Mouse (Mus musculus): Measurements from ENCODE around the gene Bmpr1b. TPM values are rescaled to one million over a fixed set of nuclear protein-coding genes. Genes with fewer than 3 reads are reported as not detected.
A peak's percentile ranks its signal among the peaks of the same experiment; 100 is the strongest.

The Bmpr1b gene
- polyA plus RNA-seq, 1 experiment from 2014 or later = 4.0 TPM

GRCm38 (mm10) chr3:142124255-142124654, 45.0 kb downstream of the Bmpr1b start:
- Histone ChIP-seq H3K27ac (ENCODE audit: low read length) (no peak overlapping the region), H3K27me3 (ENCODE audit: control insufficient read depth, insufficient read depth, low read depth, low read length) (no peaks in the 10 kb centered on the region), H3K9ac (ENCODE audit: low read length) (no peak overlapping the region), H3K4me1 (replicated peaks; ENCODE audit: control insufficient read depth, insufficient read depth, low read length) (peaks cover 2% of the 10 kb centered on the region; the same call in 1 of the 2 replicates), H3K36me3 (ENCODE audit: control insufficient read depth, insufficient read depth, low read length) (no peaks in the 10 kb centered on the region), H3K4me3 (ENCODE audit: low read length) (no peak overlapping the region), H3K9me3 (ENCODE audit: control insufficient read depth, low read length) (no peaks in the 10 kb centered on the region), H3K4me2 (ENCODE audit: low read depth, low read length) (no peak overlapping the region)
- no peak for ATAC-seq (ENCODE audit: low read depth)
- 55% methylated on average over 6 of the region's 6 CpGs for WGBS

GRCm38 (mm10) chr3:142122376-142122775, 46.8 kb downstream of the Bmpr1b start:
- 73% methylated on average over 5 of the region's 5 CpGs for WGBS
- no peak overlapping the region for H3K9ac ChIP-seq (ENCODE audit: low read length)
- H3K4me3 ChIP-seq (ENCODE audit: low read length) = no peak overlapping the region
- H3K27ac ChIP-seq (ENCODE audit: low read length) = no peak overlapping the region
- no peaks in the 10 kb centered on the region for H3K27me3 ChIP-seq (ENCODE audit: control insufficient read depth, insufficient read depth, low read depth, low read length)
- H3K9me3 ChIP-seq (ENCODE audit: control insufficient read depth, low read length) = no peaks in the 10 kb centered on the region
- ATAC-seq (ENCODE audit: low read depth) = no peak
- H3K36me3 ChIP-seq (ENCODE audit: control insufficient read depth, insufficient read depth, low read length) = no peaks in the 10 kb centered on the region
- no peak overlapping the region for H3K4me2 ChIP-seq (ENCODE audit: low read depth, low read length)
- peaks cover 2% of the 10 kb centered on the region; the same call in 1 of the 2 replicates for H3K4me1 ChIP-seq (replicated peaks; ENCODE audit: control insufficient read depth, insufficient read depth, low read length)

- ATAC-seq (ENCODE audit: low read depth) = no peak
- Histone ChIP-seq H3K4me2 (ENCODE audit: low read depth, low read length) (no peak overlapping the region), H3K36me3 (ENCODE audit: control insufficient read depth, insufficient read depth, low read length) (no peaks in the 10 kb centered on the region), H3K27ac (ENCODE audit: low read length) (no peak overlapping the region), H3K4me3 (ENCODE audit: low read length) (no peak overlapping the region), H3K9ac (ENCODE audit: low read length) (no peak overlapping the region), H3K4me1 (replicated peaks; ENCODE audit: control insufficient read depth, insufficient read depth, low read length) (peaks cover 2% of the 10 kb centered on the region; the same call in 1 of the 2 replicates), H3K9me3 (ENCODE audit: control insufficient read depth, low read length) (no peaks in the 10 kb centered on the region), H3K27me3 (ENCODE audit: control insufficient read depth, insufficient read depth, low read depth, low read length) (no peaks in the 10 kb centered on the region)
- WGBS = 68% methylated on average over 3 of the region's 3 CpGs
These were observed 48.4 kb downstream of the Bmpr1b start for GRCm38 (mm10) chr3:142120795-142121194.

GRCm38 (mm10) chr3:142114762-142115316, 54.4 kb downstream of the Bmpr1b start:
- Histone ChIP-seq H3K9me3 (ENCODE audit: control insufficient read depth, low read length) (no peaks in the 10 kb centered on the region), H3K9ac (ENCODE audit: low read length) (no peak overlapping the region), H3K27me3 (ENCODE audit: control insufficient read depth, insufficient read depth, low read depth, low read length) (no peaks in the 10 kb centered on the region), H3K4me1 (replicated peaks; ENCODE audit: control insufficient read depth, insufficient read depth, low read length) (no peaks in the 10 kb centered on the region), H3K4me3 (ENCODE audit: low read length) (no peak overlapping the region), H3K4me2 (ENCODE audit: low read depth, low read length) (no peak overlapping the region), H3K36me3 (ENCODE audit: control insufficient read depth, insufficient read depth, low read length) (no peaks in the 10 kb centered on the region), H3K27ac (ENCODE audit: low read length) (no peak overlapping the region)
- WGBS = 68% methylated on average over 6 of the region's 6 CpGs
- no peak for ATAC-seq (ENCODE audit: low read depth)

GRCm38 (mm10) chr3:142114190-142114589, 55.0 kb downstream of the Bmpr1b start:
- H3K9ac ChIP-seq (ENCODE audit: low read length) = no peak overlapping the region
- ATAC-seq (ENCODE audit: low read depth) = no peak
- H3K27me3 ChIP-seq (ENCODE audit: control insufficient read depth, insufficient read depth, low read depth, low read length) = no peaks in the 10 kb centered on the region
- H3K36me3 ChIP-seq (ENCODE audit: control insufficient read depth, insufficient read depth, low read length) = no peaks in the 10 kb centered on the region
- no peak overlapping the region for H3K4me2 ChIP-seq (ENCODE audit: low read depth, low read length)
- H3K4me3 ChIP-seq (ENCODE audit: low read length) = no peak overlapping the region
- H3K9me3 ChIP-seq (ENCODE audit: control insufficient read depth, low read length) = no peaks in the 10 kb centered on the region
- H3K27ac ChIP-seq (ENCODE audit: low read length) = no peak overlapping the region
- WGBS = 78% methylated on average over 3 of the region's 3 CpGs
- H3K4me1 ChIP-seq (replicated peaks; ENCODE audit: control insufficient read depth, insufficient read depth, low read length) = no peaks in the 10 kb centered on the region

GRCm38 (mm10) chr3:142113208-142113607, 56.0 kb downstream of the Bmpr1b start:
- WGBS = 77% methylated on average over 4 of the region's 4 CpGs

GRCm38 (mm10) chr3:142106227-142106626, 63.0 kb downstream of the Bmpr1b start:
- H3K9ac ChIP-seq (ENCODE audit: low read length) = no peak overlapping the region

More at GRCm38 (mm10) chr3:142113208-142113607, 56.0 kb downstream of the Bmpr1b start:
- Histone ChIP-seq H3K4me3 (ENCODE audit: low read length) (no peak overlapping the region), H3K9ac (ENCODE audit: low read length) (no peak overlapping the region), H3K4me2 (ENCODE audit: low read depth, low read length) (no peak overlapping the region), H3K27me3 (ENCODE audit: control insufficient read depth, insufficient read depth, low read depth, low read length) (no peaks in the 10 kb centered on the region), H3K4me1 (replicated peaks; ENCODE audit: control insufficient read depth, insufficient read depth, low read length) (no peaks in the 10 kb centered on the region), H3K36me3 (ENCODE audit: control insufficient read depth, insufficient read depth, low read length) (no peaks in the 10 kb centered on the region), H3K9me3 (ENCODE audit: control insufficient read depth, low read length) (no peaks in the 10 kb centered on the region), H3K27ac (ENCODE audit: low read length) (no peak overlapping the region)
- no peak for ATAC-seq (ENCODE audit: low read depth)

GRCm38 (mm10) chr3:142104027-142104805, 65.0 kb downstream of the Bmpr1b start:
- no peaks in the 10 kb centered on the region for H3K4me1 ChIP-seq (replicated peaks; ENCODE audit: control insufficient read depth, insufficient read depth, low read length)
- H3K9ac ChIP-seq (ENCODE audit: low read length) = no peak overlapping the region
- H3K27ac ChIP-seq (ENCODE audit: low read length) = no peak overlapping the region
- WGBS = 70% methylated on average over 10 of the region's 10 CpGs
- H3K4me3 ChIP-seq (ENCODE audit: low read length) = no peak overlapping the region
- H3K36me3 ChIP-seq (ENCODE audit: control insufficient read depth, insufficient read depth, low read length) = no peaks in the 10 kb centered on the region
- ATAC-seq (ENCODE audit: low read depth) = peak; percentile 44; the same call in 1 of the 2 replicates
- H3K27me3 ChIP-seq (ENCODE audit: control insufficient read depth, insufficient read depth, low read depth, low read length) = no peaks in the 10 kb centered on the region
- H3K4me2 ChIP-seq (ENCODE audit: low read depth, low read length) = no peak overlapping the region
- no peaks in the 10 kb centered on the region for H3K9me3 ChIP-seq (ENCODE audit: control insufficient read depth, low read length)

More at GRCm38 (mm10) chr3:142106227-142106626, 63.0 kb downstream of the Bmpr1b start:
- Histone ChIP-seq H3K4me1 (replicated peaks; ENCODE audit: control insufficient read depth, insufficient read depth, low read length) (no peaks in the 10 kb centered on the region), H3K4me2 (ENCODE audit: low read depth, low read length) (no peak overlapping the region), H3K4me3 (ENCODE audit: low read length) (no peak overlapping the region), H3K27ac (ENCODE audit: low read length) (no peak overlapping the region), H3K36me3 (ENCODE audit: control insufficient read depth, insufficient read depth, low read length) (no peaks in the 10 kb centered on the region), H3K9me3 (ENCODE audit: control insufficient read depth, low read length) (no peaks in the 10 kb centered on the region), H3K27me3 (ENCODE audit: control insufficient read depth, insufficient read depth, low read depth, low read length) (no peaks in the 10 kb centered on the region)
- ATAC-seq (ENCODE audit: low read depth) = peak; percentile 66
- WGBS = 53% methylated on average over 6 of the region's 6 CpGs

- 54% methylated on average over 4 of the region's 4 CpGs for WGBS
- no peaks in the 10 kb centered on the region for H3K27me3 ChIP-seq (ENCODE audit: control insufficient read depth, insufficient read depth, low read depth, low read length)
- ATAC-seq (ENCODE audit: low read depth) = peak; percentile 35; the same call in 1 of the 2 replicates
- H3K4me2 ChIP-seq (ENCODE audit: low read depth, low read length) = no peak overlapping the region
- no peak overlapping the region for H3K4me3 ChIP-seq (ENCODE audit: low read length)
- H3K4me1 ChIP-seq (replicated peaks; ENCODE audit: control insufficient read depth, insufficient read depth, low read length) = no peaks in the 10 kb centered on the region
- H3K27ac ChIP-seq (ENCODE audit: low read length) = no peak overlapping the region
- H3K36me3 ChIP-seq (ENCODE audit: control insufficient read depth, insufficient read depth, low read length) = no peaks in the 10 kb centered on the region
- H3K9ac ChIP-seq (ENCODE audit: low read length) = no peak overlapping the region
- H3K9me3 ChIP-seq (ENCODE audit: control insufficient read depth, low read length) = no peaks in the 10 kb centered on the region
These were observed 65.6 kb downstream of the Bmpr1b start for GRCm38 (mm10) chr3:142103622-142104021.

All from lung, embryonic 16.5 days (tissue).